Mouse (Mus musculus): ENCODE data around the gene Rpl11.

DNA sequence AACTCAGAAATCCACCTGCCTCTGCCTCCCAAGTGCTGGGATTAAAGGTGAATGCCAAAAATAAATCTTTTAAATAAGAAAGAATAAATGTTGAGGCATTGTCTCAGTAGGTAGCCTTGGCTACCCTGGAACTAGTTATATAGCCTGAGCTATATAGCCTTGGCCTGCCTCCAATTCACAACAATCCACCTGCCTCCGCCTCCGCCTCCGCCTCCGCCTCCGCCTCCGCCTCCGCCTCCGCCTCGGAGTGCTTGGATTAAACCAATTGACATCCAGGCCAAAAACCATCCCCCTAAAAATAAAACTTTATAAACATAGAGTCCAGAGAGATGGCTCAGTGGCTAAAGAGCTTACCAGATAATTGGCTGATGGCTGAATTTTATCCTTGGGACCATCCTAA lies 30.3 kb downstream of the Rpl11 start:
- TF ChIP-seq CTCF (IDR thresholded peaks at IDR 0.05; ENCODE audit: control insufficient read depth, insufficient read depth, low read length) (no peak), POLR2A (IDR thresholded peaks at IDR 0.05; ENCODE audit: borderline replicate concordance, control insufficient read depth, low read depth, low read length) (no peak)
